Mouse (Mus musculus) cerebellum, adult 18-20 months (tissue): ENCODE results near the gene Clic4.

ENCODE experiments used
- DNase-seq, 2 experiments: peaks; one replicate each; pipeline ENCODE4 v3.0.0; 2021

Clic4 gene

DNA sequence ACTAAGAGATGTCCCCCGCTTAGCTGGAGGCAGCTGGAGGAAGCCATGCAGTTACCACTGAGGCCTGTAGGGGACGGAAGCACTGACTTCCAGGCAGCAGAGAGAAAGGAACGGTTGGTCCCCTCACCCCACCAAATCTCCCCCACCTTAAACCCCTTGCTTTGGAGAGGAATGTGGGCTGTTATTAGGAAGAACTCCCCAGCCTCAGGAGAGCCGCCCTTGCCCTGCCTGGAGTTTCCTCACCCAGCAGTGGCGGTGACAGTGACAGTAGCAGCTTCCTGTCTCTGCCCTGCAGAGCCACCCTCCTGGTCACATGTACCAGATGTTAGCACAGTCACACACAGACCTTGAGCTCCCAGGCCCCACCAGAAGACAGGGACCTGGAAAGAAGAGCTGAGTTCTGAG lies 93.5 kb downstream of the Clic4 start:
- peak; percentile 8 to 23 for DNase-seq

DNA sequence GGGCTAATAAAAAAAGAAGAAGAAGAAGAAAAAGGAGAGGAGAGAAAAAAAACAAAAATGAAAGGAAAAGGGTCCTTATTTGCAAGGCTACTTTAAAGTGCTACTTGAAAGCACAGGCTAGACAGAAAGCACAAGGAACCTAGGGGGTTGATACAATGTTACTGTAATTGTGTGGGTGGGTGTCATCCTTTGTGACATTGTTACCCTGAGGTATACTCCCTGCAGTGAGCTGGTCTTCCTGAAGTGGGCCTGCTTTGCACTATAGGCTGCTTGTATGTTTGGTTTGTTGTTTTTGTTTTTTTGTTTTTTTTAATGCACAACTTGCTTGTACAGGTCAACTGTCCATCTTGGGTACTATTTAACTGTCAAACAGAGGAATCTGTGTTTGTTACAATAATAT lies 95.0 kb downstream of the Clic4 start:
- DNase-seq, result no peak

DNA sequence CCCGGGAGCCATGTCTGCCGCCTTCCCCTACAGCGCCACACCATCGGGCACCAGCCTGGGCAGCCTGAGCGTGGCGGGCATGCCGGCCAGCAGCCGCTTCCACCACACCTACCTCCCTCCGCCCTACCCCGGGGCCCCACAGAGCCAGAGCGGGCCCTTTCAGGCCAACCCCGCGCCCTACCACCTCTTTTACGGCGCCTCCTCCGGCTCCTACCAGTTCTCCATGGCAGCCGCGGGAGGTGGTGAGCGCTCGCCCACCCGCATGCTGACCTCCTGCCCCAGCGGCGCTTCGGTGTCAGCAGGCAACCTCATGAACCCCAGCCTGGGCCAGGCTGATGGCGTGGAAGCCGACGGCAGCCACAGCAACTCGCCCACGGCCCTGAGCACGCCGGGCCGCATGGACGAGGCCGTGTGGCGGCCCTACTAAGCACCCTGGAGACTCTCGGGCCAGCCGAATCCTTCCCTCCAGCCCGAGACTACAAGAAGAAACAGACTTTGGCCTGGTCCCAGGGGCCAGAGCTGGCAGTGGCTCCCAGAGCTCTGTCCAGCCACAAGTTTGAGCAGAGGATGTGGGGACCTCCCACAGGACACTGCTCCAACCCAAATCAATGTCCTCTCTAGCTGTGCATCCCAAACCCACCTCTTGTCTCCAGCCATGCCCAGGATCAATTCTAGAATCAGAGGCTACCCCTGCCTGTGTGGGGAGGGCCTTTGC lies 97.1 kb downstream of the Clic4 start:
- no peak for DNase-seq

DNA sequence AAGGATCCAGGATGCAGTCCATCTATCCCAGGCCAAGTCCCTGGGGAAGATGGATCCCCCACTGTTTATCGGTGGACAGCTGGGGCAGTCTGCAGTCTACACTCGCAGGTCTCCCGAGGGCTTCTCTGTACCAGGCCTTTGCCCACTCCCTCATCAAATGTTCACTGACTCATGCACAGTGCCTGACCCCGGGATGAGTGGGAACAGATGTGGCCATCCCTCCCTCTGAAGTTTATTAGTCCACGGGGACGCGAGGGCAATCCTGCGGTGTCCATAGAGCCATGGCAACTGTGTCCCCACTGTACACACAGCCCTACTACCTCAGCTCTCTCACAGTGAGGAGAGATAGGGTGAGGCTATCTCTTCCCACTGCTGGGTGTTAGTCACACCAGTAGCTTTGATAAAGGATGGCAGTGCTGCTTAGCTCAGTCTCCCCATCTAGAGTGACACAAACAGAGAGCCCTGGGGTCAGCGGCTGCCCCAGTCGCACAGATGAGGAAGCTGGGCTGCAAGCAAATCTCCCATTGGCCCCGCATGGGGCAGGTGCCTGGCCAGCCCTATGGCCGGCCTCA lies 101.2 kb downstream of the Clic4 start:
- DNase-seq, result no peak

DNA sequence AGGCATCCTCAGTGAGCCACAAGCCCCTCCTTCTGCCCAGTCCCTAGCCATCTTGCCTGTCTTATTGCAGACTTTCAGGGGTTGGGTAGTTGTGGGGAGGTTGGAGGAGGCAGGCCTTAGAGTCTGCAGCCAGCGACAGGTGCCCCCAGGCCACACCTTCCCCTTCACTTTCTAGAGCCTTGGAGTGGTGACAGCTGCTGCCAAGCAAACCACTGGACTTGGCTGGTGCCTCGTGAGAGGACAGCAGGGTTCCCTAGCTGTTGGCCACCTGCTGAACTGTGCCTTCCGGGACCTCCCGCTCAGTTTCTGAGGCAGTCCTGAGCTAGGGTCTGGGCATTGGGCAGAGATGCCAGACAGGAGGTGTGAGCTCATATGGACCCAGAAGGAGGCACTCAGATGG lies 103.1 kb downstream of the Clic4 start:
- DNase-seq, result no peak

DNA sequence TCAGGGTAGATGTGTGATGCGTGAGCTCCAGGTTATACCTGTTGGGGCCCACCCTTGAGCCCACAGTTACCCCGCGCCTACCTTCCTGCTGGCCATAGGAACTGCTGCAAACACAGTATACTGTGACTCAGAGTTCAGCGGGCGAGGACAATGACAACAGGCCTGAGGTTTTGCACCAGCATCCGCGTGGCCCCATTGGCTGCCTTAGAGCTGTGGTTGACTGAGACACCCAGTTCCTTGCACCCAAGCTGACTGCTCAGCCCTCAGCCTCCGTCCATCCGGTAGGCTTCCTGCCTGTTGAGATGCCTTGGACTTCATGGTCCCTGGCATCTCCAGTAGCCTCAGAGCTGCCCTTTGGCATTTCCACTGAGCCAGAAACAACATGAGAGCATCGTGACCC lies 103.5 kb downstream of the Clic4 start:
- no peak for DNase-seq

DNA sequence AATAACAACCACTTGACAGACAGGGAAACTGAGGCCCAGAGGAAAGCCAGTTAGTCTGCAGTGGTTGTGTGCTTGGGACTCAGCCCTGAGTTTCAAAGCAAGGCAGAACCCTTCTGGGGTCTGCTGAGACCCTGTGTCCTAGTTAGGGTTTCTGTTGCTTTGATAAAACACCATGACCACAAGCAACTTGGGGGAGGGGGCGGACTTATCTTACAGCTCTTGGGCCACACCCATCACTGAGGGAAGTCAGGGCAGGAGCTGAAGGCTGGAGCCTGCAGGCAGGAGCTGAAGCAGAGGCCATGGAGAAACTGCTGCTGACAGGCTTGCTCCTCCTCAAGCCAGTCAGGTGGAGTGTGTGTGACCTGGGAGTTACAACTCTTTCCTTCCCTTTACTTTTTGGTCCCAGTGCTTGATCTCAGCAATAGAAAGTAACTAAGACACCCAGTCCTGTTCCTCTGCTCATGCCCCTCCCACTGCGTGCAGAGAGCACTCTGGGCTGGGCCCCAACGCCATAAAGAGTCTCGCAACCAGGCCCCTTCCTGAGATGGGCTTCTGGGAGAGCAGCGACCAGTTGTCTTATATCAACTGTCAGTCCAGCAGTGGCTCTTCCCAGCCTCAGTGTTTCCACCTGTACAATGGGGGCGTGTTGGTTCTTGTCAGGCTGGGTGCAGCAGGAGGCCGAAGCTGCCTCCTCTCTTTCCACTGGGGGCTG lies 104.6 kb downstream of the Clic4 start:
- no peak for DNase-seq

DNA sequence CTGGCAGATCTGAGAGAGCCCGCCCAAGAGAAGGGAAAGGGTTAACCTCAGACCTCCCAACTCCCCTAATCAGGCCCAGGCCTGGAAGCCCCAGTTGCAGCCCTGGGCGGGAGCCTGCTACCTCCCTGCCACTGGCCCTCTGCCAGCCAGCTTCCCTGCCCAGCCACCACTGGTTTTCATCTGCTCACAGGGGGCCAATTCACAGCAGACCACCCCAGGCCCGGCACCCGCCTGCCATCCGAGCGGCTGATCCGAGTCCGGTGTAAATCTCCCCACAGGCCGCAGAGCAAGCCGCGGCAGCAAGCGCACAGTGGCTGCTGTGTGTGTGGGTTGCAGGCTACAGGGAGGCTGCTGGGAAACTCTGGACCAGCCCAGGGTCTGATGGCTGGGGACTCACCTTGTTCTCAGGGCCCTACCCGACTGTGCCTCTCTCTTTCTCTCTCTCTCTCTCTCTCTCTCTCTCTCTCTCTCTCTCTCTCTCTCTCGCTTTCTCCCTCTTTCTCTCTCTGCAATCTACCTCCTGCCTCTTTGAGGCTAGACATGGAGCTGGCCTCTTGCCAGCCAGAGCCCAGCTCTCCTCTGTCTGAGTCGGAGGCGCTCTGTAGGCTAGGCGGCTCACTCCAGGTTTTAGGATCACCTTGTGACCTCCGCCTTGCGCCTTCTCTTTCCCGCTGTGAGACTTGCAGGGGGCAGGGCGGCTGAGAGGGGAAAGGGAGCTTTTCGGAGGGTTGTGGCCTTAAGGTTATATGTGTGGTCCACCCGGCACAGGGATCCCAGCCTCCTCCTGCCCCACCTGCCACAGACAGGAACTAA lies 106.0 kb downstream of the Clic4 start:
- no peak for DNase-seq

DNA sequence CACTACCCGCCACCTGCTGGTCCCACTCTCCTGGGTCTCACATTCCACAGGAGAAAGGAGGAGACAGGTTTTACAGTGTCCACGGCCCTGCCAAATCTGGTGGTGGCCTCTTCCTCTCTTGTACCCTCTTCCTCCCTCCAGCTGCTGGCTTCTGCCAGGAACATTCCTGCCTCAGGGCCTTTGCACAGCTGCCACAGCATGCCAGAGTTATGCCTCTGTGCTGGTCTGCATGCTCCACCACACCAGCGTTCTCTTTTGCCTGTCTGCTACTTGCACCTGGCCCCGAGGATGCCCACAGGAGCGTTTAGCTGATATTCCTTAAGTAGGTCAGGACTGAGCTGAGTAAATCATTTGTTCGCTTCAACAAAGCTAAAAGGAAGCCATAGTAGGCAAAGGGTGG lies 106.9 kb downstream of the Clic4 start:
- DNase-seq, result no peak
